Mouse (Mus musculus) gastrocnemius, adult 18-20 months (tissue): ENCODE data around the gene Fer. TPM values are rescaled to one million over a fixed set of nuclear protein-coding genes. Genes with fewer than 3 reads are reported as not detected.

Experiments used
- DNase-seq: peaks from one replicate; pipeline ENCODE4 v3.0.0; 2021; ENCODE audit warnings: low spot score
- total RNA-seq, 2 experiments: library from RNA; stranded (reverse); gene quantifications; 2 replicates each; pipeline ENCODE4 v1.2.3; 2021

Fer gene
- total RNA-seq, 2 experiments from 2014 or later, result 12.2 to 14.4 TPM

DNA sequence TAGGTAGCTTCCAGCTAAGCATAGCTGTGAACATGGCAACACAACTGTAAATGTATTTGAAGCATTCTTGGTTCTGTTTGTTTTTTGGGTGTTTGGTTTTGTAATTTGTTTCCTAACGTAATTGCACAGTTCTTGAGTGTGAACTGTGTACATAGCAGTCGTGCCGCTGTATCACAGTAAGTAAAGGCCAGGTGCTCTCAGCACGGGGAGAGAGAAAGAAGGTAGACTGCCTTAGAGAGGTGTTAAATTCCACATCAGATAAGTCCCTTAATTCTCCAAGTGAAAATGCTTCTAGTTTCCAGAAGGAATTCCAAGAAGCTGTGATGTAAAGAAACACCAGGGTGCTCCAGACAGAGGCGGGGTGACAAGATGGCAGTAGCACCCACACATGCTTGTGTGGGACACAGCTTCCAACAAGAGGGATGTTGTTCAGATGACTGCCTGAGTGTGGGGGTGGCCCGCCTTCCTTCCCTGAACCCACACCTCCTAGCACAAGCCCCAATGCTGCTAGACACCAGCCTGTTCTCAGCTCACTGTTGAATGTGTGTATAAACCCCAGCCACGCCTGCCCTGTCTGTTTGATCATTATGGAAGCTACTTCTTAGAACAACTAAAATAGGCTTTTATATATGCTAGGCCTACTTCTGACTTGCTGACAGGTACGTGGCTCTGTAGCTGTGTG lies 275.3 kb downstream of the Fer start:
- DNase-seq, result no peak

DNA sequence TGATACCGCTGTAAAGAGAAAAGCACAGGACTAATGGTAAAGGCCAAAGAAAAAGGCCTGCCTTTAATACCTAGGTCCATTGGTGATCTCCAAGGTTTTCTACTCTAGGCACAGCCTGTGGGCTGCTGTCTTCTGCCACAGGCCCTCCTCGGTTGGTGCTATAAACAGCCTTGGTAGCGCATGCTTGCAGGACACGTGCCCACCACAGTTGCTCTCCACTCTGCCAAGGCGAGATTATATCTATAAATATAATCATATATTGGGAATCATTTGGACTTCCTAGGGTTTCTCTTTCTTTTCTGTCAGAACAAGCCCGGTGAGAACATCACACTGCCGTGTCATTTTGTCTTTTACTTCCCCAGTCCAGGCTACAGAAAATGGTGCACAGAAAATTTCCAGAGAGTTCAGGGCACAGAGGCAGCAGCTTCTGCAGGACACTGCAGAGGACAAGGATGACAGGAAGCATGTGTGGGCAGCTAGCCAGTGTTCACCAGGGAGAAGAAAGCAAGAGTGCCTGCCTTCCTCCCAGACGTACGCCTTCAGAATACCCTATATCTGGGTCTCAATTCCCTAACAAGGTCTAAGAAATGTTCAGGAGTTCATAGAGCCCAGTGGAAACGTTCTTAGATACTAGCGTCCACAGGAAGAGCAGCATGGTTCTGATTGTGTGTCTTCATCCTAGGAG lies 276.5 kb downstream of the Fer start:
- no peak for DNase-seq

DNA sequence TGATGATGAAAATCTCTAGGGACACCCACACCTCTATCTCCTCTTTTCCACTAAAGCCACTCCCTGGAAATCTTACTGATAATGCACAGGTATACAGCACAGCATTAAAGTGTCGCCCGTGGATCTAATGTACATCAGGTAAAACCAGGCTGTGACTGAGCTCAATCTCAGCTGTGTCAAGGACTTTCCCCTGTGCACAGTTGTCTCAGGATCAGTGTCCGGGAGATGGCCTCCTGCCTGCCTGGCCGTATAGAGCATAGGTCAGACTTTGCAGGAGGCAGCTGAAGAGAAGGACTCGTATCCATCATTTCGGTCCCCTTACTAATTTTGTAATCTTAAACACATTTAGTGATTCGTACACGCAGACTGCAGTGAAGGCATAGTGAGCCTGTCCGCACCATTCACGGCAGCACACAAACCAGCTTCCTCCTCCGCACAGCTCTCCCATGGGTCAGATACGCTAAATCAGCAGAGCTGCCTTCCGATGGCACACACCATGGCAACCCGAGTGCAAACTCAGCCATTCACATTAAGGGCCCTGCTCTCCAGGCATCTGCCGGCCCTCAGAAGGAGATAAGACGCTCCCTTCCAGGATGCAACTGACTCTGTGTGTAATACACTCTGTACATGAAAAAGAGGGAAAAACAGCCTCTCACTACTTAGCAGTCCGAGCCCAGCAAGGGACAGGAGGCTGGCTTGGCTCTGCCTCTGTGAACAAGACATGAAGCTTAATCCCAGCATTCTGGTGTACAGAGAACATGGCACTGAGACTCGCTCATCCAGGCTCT lies 277.4 kb downstream of the Fer start:
- no peak for DNase-seq

DNA sequence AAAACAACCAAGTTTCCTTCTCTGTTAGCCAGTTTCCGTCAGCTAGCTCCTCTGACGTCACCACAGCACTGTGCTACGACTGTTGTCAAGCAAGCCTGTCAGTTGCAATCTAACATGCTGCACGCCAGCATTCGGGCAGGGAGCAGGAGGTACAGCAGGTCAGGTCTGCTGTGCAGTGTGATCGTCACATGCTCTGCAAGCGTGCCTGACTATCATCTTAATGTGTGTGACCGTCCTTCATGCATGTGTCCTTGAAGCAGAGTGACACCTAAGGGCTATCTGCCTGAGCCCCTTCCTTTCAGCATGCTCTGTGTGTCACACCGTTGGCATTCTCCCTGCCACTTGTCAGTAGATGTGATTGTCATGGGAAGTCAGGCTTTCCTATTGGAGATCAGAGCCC lies 279.0 kb downstream of the Fer start:
- no peak for DNase-seq

DNA sequence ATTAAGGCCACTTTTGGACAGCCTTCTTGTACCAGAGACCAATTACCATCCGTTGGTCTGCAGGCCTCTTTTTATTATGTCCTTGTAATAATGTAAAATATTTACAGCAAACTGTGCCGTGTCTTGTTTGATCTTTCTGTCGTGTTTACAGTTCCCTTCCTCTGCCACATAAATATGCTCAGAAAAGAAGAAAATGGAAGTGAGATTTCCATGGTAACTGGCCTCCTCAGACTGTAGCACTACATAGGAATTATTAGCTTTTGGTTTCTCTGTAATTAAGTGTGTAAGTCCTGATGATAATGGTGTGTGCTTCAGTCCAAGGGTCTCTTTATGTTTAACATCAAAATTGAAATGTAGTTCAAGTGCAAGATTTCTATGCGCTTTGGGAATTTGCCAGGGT lies 283.5 kb downstream of the Fer start:
- no peak for DNase-seq

DNA sequence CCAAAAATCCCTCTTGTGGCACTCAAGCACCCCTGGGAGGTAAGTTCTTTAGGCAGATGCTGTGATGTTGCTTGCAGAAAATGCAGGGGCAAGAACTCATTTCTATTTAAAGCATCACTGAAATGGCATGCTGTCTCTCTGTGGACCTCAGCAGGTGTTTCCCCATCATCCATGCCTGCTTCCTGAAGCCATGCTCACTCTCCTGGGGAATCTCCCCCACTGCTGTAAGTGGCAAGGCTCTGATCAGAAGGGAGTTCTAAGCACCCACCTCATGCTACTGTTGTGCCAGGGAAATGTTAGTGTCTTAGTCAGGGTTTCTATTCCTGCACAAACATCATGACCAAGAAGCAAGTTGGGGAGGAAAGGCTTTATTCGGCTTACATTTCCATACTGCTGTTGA lies 287.9 kb downstream of the Fer start:
- no peak for DNase-seq

DNA sequence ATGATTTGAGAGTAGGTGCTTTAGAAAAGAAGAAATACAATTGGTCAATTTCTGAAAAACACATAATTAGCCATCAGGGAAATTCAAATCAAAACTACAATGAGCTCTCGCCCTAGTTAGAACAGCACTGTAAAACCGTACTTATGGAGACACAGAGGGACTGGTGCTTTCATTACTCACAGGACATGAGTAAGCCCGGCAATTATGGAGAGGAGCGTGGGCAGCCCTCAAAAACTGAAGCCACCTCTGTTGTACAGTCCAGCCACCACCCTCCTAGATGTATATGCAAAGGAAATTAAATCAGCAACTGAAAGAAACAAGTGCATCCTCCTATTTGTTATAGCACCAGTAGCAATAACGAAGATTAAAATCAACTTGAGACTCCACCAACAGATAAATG lies 304.9 kb downstream of the Fer start:
- no peak for DNase-seq

DNA sequence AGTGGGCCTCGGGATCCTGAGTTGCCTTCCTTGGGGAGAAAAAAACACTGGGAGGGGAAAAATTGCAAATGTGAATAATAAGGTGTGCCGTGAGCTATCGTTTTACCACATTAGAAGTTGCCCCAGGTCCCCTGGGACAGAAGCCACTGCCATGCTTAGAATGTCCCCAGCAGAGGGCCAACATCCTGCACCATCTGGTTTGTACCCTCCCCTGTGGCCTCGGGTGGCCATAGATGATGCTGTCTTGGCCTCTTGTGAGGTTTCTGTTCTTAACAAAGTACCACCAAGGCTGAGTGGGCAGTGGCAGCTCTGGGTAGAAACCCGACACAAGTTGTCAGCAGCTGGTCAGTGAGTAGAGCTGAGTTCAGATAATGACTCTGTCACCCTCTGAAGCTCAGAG lies 307.2 kb downstream of the Fer start:
- DNase-seq, result no peak

DNA sequence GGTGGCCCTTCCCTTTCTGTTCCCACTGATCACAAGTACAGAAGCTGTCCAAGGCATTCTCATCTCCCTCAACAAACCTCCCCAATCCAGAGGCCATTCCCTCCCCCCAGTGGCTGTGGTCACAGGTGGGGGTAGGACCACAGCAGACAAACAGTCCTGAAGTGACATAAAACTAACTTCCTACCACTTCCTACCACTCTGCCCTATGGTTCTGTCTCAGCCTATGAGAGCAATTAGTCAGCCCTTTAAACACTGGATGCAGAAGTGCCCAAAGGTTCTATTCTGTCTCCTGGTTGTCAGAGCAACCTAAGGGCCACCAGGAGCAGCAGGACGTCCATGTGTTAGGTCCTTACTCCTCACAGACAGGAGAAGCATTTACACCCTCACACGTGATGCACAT lies 309.6 kb downstream of the Fer start:
- no peak for DNase-seq

DNA sequence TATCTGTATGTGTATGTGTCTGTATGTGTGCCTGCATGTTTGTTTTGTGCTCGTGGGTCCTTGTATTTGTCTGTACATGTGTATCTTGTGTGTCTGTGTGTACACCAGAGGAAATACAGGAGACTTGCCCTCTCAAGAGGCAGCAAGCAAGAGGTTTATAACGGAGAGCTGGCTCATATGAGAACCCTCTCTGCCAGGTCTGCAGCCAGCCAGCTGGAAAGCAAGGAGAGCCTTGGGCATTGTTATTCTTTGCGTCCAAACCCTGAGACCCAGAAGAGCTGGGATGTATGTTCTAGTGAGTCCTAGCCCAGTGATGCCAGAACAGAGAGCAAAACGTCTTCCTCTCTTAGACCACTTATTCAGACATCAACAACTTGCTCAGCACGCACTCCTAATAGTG lies 317.7 kb downstream of the Fer start:
- DNase-seq, result no peak

DNA sequence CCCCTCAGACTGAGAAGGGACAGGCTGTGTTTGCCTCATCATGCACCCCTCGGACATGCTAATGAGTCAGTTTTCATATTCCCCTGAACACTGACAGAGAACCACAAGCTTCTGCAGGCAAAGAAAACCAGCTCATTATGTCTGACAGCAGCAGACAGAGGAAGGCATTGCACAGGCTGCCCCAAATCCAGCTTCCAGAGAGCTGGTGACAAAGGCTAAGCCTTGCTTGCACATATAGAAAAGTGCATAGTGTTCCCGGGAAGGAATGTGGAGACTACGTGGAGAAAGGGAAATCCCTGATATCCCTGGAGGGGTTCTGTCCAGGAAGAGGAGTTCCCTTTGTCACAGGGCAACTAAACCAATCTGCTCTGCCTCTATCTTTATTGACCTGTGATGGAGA lies 318.4 kb downstream of the Fer start:
- no peak for DNase-seq

DNA sequence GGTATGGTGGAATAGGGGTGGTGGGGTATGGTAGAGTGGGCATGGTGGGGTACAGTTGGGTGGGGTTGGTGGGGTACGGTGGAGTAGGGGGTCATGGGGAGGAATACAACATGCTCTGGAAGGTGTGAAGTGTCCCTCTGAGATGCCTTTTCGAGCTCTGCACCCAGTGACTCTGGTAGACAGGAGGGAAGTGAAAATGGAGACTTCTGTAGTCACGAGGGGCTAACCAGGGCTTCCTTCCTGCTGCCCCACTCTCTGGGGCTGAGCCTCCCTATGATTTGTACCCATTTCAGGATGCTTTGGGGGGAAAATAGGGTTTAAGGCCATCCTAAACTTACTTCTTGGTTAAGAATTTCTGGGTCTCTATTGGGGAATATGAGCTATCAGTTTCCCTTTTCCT lies 319.7 kb downstream of the Fer start:
- DNase-seq, result no peak

DNA sequence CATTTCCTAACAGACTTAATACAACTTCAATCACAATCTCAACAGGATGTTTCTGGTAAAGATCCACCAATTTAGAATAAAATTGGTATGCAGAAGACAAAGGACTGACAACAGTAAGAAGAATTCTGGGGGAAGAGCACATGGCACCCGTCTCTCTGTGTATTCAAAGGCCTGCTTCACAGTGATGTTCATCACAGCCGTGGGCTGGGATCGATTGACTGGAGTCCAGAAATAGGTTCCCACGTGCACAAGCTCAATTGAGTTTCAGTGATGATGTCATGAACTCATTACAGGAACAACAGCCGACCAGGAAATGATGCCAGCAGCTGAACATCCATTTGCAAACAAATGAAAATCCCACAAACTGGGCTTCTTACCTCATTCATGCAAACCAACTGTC lies 320.3 kb downstream of the Fer start:
- no peak for DNase-seq

Other genes with a start within 250 kb of the Fer start
- gene A930002H24Rik, start 729 bp downstream of the Fer start, total RNA-seq, result not detected